Comparison of ENCODE assay signal across 27 mouse cellular contexts in the genomic region with DNA sequence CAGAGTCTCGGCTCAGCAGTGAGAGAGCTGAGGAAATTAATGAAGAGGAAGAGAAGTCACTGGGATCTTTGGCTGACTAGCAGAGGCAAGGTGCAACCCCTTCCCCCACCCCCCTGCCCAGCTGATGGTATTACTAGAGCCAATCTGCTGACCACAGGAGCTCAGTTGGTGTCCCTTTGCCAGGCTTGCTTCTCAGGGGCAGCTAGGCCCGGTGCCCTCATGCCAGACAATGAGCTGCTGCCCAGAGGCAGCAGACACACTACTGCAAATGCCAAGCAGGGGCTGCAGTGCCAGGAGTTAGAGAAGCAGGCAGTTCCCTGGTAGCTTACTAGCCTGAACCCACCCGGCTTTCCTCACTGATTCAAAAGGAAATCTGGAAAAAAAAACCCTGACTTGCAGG. TPM values are rescaled to one million over a fixed set of nuclear protein-coding genes. Genes with fewer than 3 reads are reported as not detected.
DNase-seq lines count a peak whose midpoint lies in the region; ATAC-seq and TF ChIP-seq lines count a peak whose summit lies in the region.
"Had no signal": no experiment of that assay in that cellular context is flagged by ENCODE, and none has a peak within 500 bp of the region (broad histone marks: within the 10 kb centered on the region; RNA-seq: fewer than 3 reads in every experiment).

No protein-coding gene starts in this region.

- H3K9me3 ChIP-seq in kidney, embryonic 16.5 days (ENCODE audit: low read length): peaks cover 4% of the 10 kb centered on the region; the same call in 1 of the 2 replicates
- H3K9me3 ChIP-seq in midbrain, postnatal 0 days (ENCODE audit: low read length): no peaks in the 10 kb centered on the region
- no peaks in the 10 kb centered on the region for H3K9me3 ChIP-seq in midbrain, embryonic 15.5 days
- H3K9me3 ChIP-seq: hindbrain, embryonic 10.5 days; liver, embryonic 15.5 days had no signal

- no peak for ATAC-seq in kidney, embryonic 16.5 days (ENCODE audit: low FRiP score, low TSS enrichment)
- no peak for ATAC-seq in midbrain, postnatal 0 days (ENCODE audit: low FRiP score)
- no peak for ATAC-seq in midbrain, embryonic 15.5 days (replicated peaks)

- peak; percentile 71 for DNase-seq in heart, adult 11 months
- no peak for DNase-seq in heart, adult 18-20 months
- DNase-seq in kidney, adult 11 months: no peak
- DNase-seq in midbrain, postnatal 0 days (ENCODE audit: low spot score): peak; percentile 75
- DNase-seq in B cell, adult 2 months: no peak
- DNase-seq: adrenal gland, adult 8-10 months; cerebellum, adult 8-10 months; gastrocnemius, postnatal 14 days; heart, adult 2 months; heart, postnatal 10 days; kidney, adult 8-10 months; kidney, postnatal 14 days; layer of hippocampus, adult 9-11 months; liver; lung, postnatal 14 days; midbrain, embryonic 14.5 days; thymus, postnatal 4 days had no signal

- TF ChIP-seq CTCF in midbrain, postnatal 0 days (IDR thresholded peaks at IDR 0.05): no peak

- no peaks in the 10 kb centered on the region for H3K27me3 ChIP-seq in kidney, embryonic 16.5 days (ENCODE audit: insufficient read depth, low read length)
- H3K27me3 ChIP-seq in midbrain, postnatal 0 days (ENCODE audit: insufficient read depth, low read length): no peaks in the 10 kb centered on the region
- H3K27me3 ChIP-seq in midbrain, embryonic 15.5 days (replicated peaks): no peaks in the 10 kb centered on the region
- H3K27me3 ChIP-seq: heart, embryonic 13.5 days; liver, embryonic 15.5 days had no signal

- no peak overlapping the region for H3K4me2 ChIP-seq in kidney, embryonic 16.5 days (replicated peaks; ENCODE audit: low read depth, low read length)
- no peak overlapping the region for H3K4me2 ChIP-seq in midbrain, postnatal 0 days (ENCODE audit: low read depth, low read length, poor library complexity, severe bottlenecking)
- no peak overlapping the region for H3K4me2 ChIP-seq in midbrain, embryonic 15.5 days
- H3K4me2 ChIP-seq: heart, embryonic 13.5 days; liver, embryonic 15.5 days; lung, embryonic 14.5 days had no signal

- no peak overlapping the region for H3K4me3 ChIP-seq in kidney, embryonic 16.5 days (ENCODE audit: low read length)
- H3K4me3 ChIP-seq in midbrain, postnatal 0 days (ENCODE audit: low read depth, low read length): no peak overlapping the region
- H3K4me3 ChIP-seq in midbrain, embryonic 15.5 days: no peak overlapping the region
- H3K4me3 ChIP-seq: erythroblast, embryonic 14.5 days; heart, adult 2 months; heart, embryonic 13.5 days; hindbrain, embryonic 10.5 days; left cerebral cortex, adult 2 months; liver, embryonic 15.5 days had no signal

- no peak overlapping the region for H3K27ac ChIP-seq in kidney, embryonic 16.5 days (ENCODE audit: low read length)
- H3K27ac ChIP-seq in midbrain, postnatal 0 days (ENCODE audit: low read depth, low read length): no peak overlapping the region
- no peak overlapping the region for H3K27ac ChIP-seq in midbrain, embryonic 15.5 days
- H3K27ac ChIP-seq: heart, adult 2 months; heart, embryonic 13.5 days; hindbrain, embryonic 10.5 days; left cerebral cortex, adult 2 months; liver, embryonic 15.5 days had no signal

- 48% methylated on average over 3 of the region's 3 CpGs for WGBS in kidney, embryonic 16.5 days
- 37% methylated on average over 3 of the region's 3 CpGs for WGBS in midbrain, postnatal 0 days
- 53% methylated on average over 3 of the region's 3 CpGs for whole genome bisulfite sequencing in midbrain, embryonic 15.5 days

- H3K9ac ChIP-seq in kidney, embryonic 16.5 days (replicated peaks; ENCODE audit: low read length): 0 out of 2 replicates have a peak overlapping the region, but pooled peaks have one; percentile 29
- H3K9ac ChIP-seq in midbrain, postnatal 0 days (replicated peaks; ENCODE audit: low read length, poor library complexity, severe bottlenecking): no peak overlapping the region
- H3K9ac ChIP-seq in midbrain, embryonic 15.5 days: no peak overlapping the region
- H3K9ac ChIP-seq: heart, embryonic 13.5 days; liver, embryonic 15.5 days; lung, embryonic 14.5 days had no signal

- H3K4me1 ChIP-seq in kidney, embryonic 16.5 days (ENCODE audit: insufficient read depth, low read length): peaks cover 10% of the 10 kb centered on the region; the same call in 1 of the 2 replicates
- H3K4me1 ChIP-seq in midbrain, postnatal 0 days (ENCODE audit: insufficient read depth, low read length): no peaks in the 10 kb centered on the region
- no peaks in the 10 kb centered on the region for H3K4me1 ChIP-seq in midbrain, embryonic 15.5 days
- H3K4me1 ChIP-seq: liver, embryonic 15.5 days had no signal

- no peaks in the 10 kb centered on the region for H3K36me3 ChIP-seq in kidney, embryonic 16.5 days (ENCODE audit: insufficient read depth, low read length)
- H3K36me3 ChIP-seq in midbrain, postnatal 0 days (ENCODE audit: insufficient read depth, low read length): no peaks in the 10 kb centered on the region
- no peaks in the 10 kb centered on the region for H3K36me3 ChIP-seq in midbrain, embryonic 15.5 days (replicated peaks)
- H3K36me3 ChIP-seq: heart, embryonic 13.5 days; hindbrain, embryonic 10.5 days; liver, embryonic 15.5 days had no signal

RNA-seq across cellular contexts. Expression of gene St8sia2, which starts 59.1 kb away (rescaled TPM):
- under 1 TPM; 0.10 to 0.23 TPM for total RNA-seq in heart, adult 18-20 months (2021)
- polyA plus RNA-seq in kidney, embryonic 16.5 days (2015; fragmentation: Nextera tagmentation; extraction: Ambion mirVana): 9.2 and 13.7 TPM in 2 replicates
- total RNA-seq in midbrain, postnatal 0 days (2014; rRNA removed): 75.1 and 100 TPM in 2 replicates
- 81.1 and 88.1 TPM in 2 replicates for polyA plus RNA-seq in midbrain, postnatal 0 days (2015; fragmentation: Nextera tagmentation; extraction: Ambion mirVana)
- 110 and 116 TPM in 2 replicates for polyA plus RNA-seq in midbrain, embryonic 15.5 days (2015; fragmentation: Nextera tagmentation; extraction: Ambion mirVana)
- total RNA-seq: CH12.LX; neutrophil, adult 5-6 weeks had no signal
- polyA plus RNA-seq: erythroblast, embryonic 14.5 days had no signal

Comparison
In these comparisons a context has a peak if more than half of its experiments do, and no peak if none do; other contexts are left out.
1. DNase-seq: peak in heart, adult 11 months (single experiment) and midbrain, postnatal 0 days (single experiment); none in heart, adult 18-20 months (0 of 2), kidney, adult 11 months (single experiment) and B cell, adult 2 months (0 of 2).